Mouse (Mus musculus): ENCODE measurements around the gene Mapre3. TPM values are rescaled to one million over a fixed set of nuclear protein-coding genes. Genes with fewer than 3 reads are reported as not detected.

Gene Mapre3
- 152 and 166 TPM in 2 replicates for polyA plus RNA-seq (2015; fragmentation: Nextera tagmentation; extraction: Ambion mirVana)

DNA sequence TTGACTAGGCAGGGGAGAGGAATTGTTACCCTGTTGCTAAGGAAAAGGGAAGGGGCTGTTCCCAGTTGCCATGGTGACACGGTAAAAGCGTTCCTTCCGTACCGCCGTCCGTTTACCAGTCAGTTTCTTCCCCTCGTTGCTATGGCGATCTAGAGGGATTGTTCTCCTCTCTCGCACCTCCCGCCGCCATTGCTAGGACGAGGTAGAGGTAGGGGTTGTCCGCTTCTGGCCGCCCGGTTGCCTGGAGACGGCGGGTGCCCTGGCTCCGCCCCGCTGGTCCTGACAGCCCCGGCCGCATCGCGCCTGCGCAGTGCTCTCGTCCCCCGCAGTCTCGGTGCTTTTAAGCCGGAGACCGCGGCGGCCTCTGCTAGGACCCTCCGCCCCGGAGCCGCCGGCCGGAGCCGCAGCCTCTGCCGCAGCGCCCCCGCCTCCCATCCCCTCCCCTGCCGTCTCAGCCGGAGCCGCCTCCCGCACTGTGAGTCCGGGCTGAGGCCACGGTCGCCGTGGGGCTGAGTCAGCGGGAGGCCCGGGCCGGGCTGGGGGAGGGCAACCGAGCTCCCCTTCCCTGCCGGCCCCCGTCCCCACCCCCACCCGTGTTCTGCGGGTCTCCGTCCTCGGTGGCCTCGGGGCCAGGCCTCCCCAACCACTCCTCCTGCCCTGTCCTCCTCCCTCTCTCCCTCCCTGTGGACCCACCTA lies at the start of gene Mapre3:
Gene Mapre3 (plus strand): TSS at position 218 of the 696 bp plus-strand sequence.

DNA sequence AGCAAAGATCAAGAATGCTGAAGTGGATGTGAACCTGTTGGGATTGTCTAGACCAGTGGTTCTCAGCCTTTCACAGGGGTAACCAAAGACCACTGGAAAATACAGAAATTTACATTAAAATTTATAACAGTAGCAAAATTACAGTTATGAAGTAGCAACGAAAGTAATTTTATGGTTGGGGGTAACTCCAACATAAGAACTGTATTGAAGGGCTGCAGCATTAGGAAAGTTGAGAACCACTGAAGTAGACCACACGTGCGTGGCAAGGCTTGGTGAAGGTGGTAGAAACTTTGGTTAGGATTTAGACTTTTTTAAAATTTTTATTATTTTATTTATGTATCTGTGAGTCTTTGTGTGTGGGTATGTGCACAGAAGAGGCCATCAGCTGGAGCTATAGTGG lies 53.3 kb downstream of the Mapre3 start, which contains the start of gene Tmem214:
Gene Tmem214 (plus strand): TSS at position 301 of the 400 bp plus-strand sequence.

GRCm38 (mm10) chr5:30888337-30889087 lies 74.1 kb downstream of the Mapre3 start, which contains the start of gene Agbl5:
TSS of gene Agbl5 (plus strand) at chr5:30888694.

DNA sequence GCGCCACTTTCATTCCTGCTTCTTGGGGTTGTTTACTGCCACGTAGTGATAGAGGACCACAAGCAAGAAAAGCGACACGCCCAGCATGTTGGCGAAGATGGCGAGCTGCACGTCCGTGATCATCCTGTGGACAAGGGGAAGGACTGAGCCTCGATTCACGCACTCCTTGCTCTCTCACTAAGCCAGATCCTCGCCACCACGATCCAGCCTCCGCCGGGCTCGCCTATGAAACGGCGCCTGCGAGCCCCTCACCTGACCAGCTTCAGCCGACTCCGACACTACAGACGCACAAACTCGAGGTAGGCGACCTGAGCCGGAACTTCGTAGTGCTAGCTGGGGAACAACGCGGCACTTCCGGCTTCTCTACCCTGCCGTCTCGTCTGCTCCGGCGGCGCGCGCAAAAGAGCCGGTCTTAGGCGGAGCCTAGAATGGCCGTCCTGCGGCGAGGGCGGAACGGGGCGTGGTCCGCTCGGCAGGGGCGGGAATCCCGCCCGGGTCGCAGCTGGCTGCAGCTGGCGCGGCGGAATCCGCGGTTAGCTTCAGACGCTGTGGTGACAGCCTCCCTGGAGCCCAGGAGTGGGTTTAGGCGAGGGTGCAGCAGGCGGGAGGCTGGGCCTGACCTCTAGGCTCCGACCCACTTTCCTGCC lies 93.1 kb downstream of the Mapre3 start, which contains the start of gene Ost4:
Gene Ost4 (minus strand): TSS at position 376 of the 647 bp plus-strand sequence.

GRCm38 (mm10) chr5:30913060-30913841 lies 98.8 kb downstream of the Mapre3 start, which contains the start of gene Emilin1:
TSS of gene Emilin1 (plus strand) at chr5:30913402.

Other genes starting within 250 kb of the Mapre3 start
- gene Kcnk3, start 226.5 kb upstream of the Mapre3 start, polyA plus RNA-seq (2015; fragmentation: Nextera tagmentation; extraction: Ambion mirVana): 19.6 and 23.5 TPM in 2 replicates
- 36.6 and 37.3 TPM in 2 replicates for gene Slc35f6, start 166.7 kb upstream of the Mapre3 start, polyA plus RNA-seq (2015; fragmentation: Nextera tagmentation; extraction: Ambion mirVana)
- gene Cenpa, start 147.9 kb upstream of the Mapre3 start, polyA plus RNA-seq (2015; fragmentation: Nextera tagmentation; extraction: Ambion mirVana): 25.1 and 28.3 TPM in 2 replicates
- 85.5 and 121 TPM in 2 replicates for gene Dpysl5, start 103.1 kb upstream of the Mapre3 start, polyA plus RNA-seq (2015; fragmentation: Nextera tagmentation; extraction: Ambion mirVana)
- 60.2 and 65.9 TPM in 2 replicates for gene Tmem214, start 53.4 kb downstream of the Mapre3 start, polyA plus RNA-seq (2015; fragmentation: Nextera tagmentation; extraction: Ambion mirVana)
- gene Agbl5, start 74.1 kb downstream of the Mapre3 start, polyA plus RNA-seq (2015; fragmentation: Nextera tagmentation; extraction: Ambion mirVana): 14.1 and 18.0 TPM in 2 replicates
- 250 and 253 TPM in 2 replicates for gene Ost4, start 93.1 kb downstream of the Mapre3 start, polyA plus RNA-seq (2015; fragmentation: Nextera tagmentation; extraction: Ambion mirVana)
- gene Emilin1, start 98.8 kb downstream of the Mapre3 start, polyA plus RNA-seq (2015; fragmentation: Nextera tagmentation; extraction: Ambion mirVana): 14.0 and 15.6 TPM in 2 replicates
- gene Khk, start 106.8 kb downstream of the Mapre3 start, polyA plus RNA-seq (2015; fragmentation: Nextera tagmentation; extraction: Ambion mirVana): 18.3 and 18.8 TPM in 2 replicates
- gene Cgref1, start 130.9 kb downstream of the Mapre3 start, polyA plus RNA-seq (2015; fragmentation: Nextera tagmentation; extraction: Ambion mirVana): 92.9 and 96.7 TPM in 2 replicates
- 104 and 109 TPM in 2 replicates for gene Preb, start 145.7 kb downstream of the Mapre3 start, polyA plus RNA-seq (2015; fragmentation: Nextera tagmentation; extraction: Ambion mirVana)
- gene Tcf23, start 154.0 kb downstream of the Mapre3 start, polyA plus RNA-seq (2015; fragmentation: Nextera tagmentation; extraction: Ambion mirVana): 0.05 and 0.10 TPM in 2 replicates
- 231 and 250 TPM in 2 replicates for gene Atraid, start 233.7 kb downstream of the Mapre3 start, polyA plus RNA-seq (2015; fragmentation: Nextera tagmentation; extraction: Ambion mirVana)
- 18.0 and 20.8 TPM in 2 replicates for gene Slc5a6, start 234.3 kb downstream of the Mapre3 start, polyA plus RNA-seq (2015; fragmentation: Nextera tagmentation; extraction: Ambion mirVana)
- gene Cad, start 240.1 kb downstream of the Mapre3 start, polyA plus RNA-seq (2015; fragmentation: Nextera tagmentation; extraction: Ambion mirVana): 6.8 and 8.6 TPM in 2 replicates